Mouse (Mus musculus): Measurements from ENCODE around the gene Fzr1.

GRCm38 (mm10) chr10:81377793-81378552 is at the start of gene Fzr1:
- TF ChIP-seq CTCF (IDR thresholded peaks at IDR 0.05; ENCODE audit: control insufficient read depth, insufficient read depth, insufficient read length) (no peak), USF1 (IDR thresholded peaks at IDR 0.05; ENCODE audit: low read depth) (no peak), CEBPB (IDR thresholded peaks at IDR 0.05; ENCODE audit: low read depth) (no peak), MYOG (IDR thresholded peaks at IDR 0.05; ENCODE audit: control insufficient read depth, extremely low read depth, insufficient read length) (no peak)

Measured in C2C12 (cell line).